Mouse (Mus musculus) bone marrow macrophage, adult 2 months (primary cell): ENCODE data around the gene Sulf2.

ENCODE experiments used
- CTCF ChIP-seq: IDR thresholded peaks from 2 replicates; pipeline ENCODE4 v1.5.1; 2012; ENCODE audit warnings: low read depth, mild to moderate bottlenecking, low read length, moderate library complexity
- POLR2A ChIP-seq: IDR thresholded peaks from 2 replicates; pipeline ENCODE4 v1.6.1; 2012; ENCODE audit warnings: mild to moderate bottlenecking, low read depth, low read length, borderline replicate concordance

DNA sequence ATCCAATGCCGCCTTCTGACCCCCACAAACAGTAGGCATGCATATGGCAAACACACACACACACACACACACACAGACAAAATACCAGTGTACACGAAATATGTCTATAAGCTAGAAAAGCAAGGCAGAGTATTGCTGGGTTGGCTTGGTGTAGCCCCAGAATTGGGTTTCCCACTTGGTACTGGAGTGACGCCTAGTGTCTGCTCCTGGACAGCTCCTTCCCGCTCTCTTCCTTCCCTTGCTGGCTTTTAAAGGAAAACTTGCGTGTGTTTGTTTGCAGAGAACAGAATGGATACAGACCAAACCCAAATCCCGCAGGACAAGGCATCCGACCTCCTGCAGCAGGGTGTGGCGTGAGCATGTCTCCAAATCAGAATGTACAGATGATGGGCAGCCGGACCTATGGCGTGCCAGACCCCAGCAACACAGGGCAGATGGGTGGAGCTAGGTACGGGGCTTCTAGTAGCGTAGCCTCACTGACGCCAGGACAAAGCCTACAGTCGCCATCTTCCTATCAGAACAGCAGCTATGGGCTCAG, 101.4 kb downstream of the Sulf2 start:
- TF ChIP-seq CTCF (no peak), POLR2A (no peak)
